Mouse (Mus musculus) brain, embryonic 18.5 days (tissue): ENCODE results near the gene Pik3c2b.
"Not testable (repeated sequence)": the region's sequence is repeated elsewhere in the genome, so short reads cannot be mapped to it uniquely, and the experiment has no call there.

ENCODE experiments used
- DNase-seq: peaks from one replicate; pipeline ENCODE4 v3.0.0-alpha.2; 2012; ENCODE audit warnings: low read depth, low spot score

The Pik3c2b gene

DNA sequence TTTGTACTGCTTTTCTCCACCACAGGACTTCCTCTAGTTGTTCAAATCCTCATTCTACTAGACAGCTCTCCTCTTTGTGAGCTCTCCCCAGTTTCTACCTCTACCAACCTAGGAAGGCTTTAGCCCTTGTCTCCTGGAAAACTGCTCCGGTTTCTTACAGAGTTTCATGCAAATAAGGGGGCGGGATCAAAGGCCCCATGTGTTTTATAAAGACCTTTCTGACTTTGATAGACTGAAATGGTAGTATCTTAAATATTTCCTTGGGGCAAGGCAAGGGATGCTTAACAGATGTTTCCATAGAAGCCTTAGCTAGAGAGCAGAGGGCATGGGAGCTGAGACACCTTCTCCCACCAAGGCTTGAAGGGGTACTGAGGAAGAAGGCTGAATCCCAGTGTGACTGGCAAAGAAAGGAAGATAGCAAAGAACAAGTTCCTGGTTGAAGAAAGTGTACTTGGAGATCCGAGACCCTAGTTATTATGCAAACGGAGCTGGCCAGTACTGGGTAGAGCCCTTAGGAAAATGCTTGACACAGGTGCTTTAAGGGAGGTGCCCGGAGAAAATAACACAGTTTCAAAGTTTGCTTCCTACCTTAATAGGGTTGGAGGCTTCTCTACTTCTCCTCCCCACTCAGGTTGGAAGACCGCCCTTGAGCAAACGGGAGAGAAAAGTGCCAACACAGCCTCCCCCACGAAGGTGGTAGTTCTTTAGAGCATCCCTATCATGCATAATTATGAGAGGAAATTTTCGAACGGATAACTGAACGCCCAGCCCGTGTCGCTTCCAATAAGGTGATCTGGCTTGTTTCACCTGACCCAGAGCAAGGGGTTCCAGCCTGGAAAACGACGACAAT, at the start of gene Pik3c2b:
Gene Pik3c2b (plus strand): TSS at position 657 of the 850 bp plus-strand sequence.
- DNase-seq = no peak

DNA sequence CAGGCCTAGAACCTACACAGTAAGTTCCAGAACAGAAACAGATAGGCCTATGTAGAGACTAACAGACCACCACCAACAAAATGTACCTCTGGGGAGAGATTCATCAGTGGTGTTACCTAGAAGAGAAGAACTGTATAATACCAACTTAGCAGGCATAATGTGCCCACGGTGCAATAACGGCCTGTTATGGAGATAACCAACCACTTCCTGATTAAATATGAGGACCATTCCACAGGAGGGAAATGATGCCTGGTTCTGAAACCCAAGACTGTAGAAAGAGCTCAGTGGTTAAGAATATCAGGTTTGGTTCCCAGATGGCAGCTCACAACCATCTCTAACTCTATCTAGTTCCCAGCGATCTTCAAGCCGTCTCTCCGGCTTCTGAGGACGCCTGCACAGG, 45.1 kb upstream of the Pik3c2b start:
- no peak for DNase-seq

DNA sequence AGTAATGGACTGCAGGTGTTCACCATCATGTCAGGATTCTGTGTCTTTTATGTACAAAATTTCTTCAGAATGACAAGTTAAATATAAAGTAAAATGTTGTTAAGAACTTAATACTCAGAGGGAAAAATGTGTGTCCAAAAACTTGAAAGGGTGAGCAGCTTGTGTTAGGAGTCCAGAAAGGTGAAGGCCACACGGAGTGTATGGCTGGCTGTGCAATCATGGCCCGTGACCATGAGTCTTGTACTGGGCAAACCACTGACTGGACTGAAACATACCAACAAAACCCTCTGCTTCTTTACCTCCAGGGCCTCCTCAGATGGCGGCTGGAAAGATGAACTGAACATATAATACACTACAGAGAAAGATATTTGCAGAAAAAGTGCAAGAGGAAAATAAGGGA, 38.9 kb upstream of the Pik3c2b start:
- DNase-seq = no peak

DNA sequence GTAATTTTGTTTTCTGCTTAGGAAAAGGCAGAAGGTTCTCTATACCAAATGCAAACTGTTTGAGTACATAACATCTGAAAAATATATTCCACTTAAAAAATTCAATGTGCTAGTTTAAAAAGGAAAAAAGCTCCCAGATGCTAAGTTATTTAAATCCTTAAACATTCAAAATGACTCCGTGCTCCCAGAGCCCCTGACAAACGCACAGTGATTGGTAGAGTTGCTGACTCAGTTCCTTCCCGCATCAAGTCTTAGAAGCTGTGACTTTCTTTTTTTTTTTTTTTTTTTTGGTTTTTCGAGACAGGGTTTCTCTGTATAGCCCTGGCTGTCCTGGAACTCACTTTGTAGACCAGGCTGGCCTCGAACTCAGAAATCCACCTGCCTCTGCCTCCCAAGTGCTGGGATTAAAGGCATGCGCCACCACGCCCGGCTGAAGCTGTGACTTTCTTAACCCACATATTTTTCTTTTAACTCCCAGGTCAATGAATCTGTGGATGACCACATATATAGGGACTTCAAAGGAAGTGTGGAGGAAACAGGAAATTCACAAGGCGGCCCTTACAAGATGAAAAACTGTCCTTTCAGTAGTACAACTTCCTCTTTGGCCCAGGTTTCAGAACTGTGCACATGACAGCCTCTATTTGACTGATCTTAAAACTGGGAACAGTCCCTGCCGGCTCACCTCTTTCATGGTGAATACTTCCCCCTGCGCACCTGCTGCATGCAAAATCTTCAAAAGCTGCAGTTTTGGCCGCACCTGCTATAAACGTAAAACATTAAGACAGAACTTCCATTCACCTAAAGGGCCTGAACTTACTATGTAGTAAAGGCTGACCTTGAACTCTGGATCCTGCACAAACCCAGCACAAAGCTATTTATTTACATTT, 33.3 kb upstream of the Pik3c2b start:
- no peak for DNase-seq

DNA sequence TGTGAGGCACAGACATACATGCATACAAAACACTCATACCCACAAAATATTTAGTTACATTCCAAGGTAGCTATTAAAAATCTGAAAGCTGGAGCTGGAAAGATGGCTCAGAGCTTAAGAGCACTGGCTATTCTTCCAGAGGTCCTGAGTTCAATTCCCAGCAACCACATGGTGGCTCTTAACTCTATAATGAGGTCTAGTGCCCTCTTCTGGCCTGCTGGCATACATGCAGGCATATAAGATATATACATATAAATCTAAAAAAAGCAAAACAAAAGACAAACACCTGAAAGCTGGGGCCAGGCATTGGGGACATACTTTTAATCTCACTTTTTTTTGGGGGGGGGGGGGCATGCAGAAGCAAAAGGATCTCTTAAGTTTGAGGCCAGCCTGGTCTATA, 32.1 kb upstream of the Pik3c2b start:
- DNase-seq = no peak

DNA sequence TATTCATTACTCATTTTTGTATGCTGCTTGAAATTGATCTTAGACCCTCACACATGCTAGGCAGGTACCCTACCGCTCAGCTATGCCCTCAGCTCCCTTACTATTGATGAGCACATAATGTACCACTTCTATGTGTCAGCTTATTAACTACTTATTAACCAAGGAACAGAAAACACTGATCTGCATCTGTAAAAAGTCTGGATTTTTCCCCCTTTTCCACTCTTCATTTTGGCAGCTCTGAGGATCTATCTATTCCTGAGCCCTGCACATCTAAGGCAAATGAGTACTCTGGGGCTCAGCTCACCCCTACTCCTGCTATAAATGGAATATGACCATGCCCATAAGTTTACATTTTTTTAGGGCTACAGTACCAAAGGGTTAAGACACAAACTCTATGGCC, 31.3 kb upstream of the Pik3c2b start:
- DNase-seq = no peak

DNA sequence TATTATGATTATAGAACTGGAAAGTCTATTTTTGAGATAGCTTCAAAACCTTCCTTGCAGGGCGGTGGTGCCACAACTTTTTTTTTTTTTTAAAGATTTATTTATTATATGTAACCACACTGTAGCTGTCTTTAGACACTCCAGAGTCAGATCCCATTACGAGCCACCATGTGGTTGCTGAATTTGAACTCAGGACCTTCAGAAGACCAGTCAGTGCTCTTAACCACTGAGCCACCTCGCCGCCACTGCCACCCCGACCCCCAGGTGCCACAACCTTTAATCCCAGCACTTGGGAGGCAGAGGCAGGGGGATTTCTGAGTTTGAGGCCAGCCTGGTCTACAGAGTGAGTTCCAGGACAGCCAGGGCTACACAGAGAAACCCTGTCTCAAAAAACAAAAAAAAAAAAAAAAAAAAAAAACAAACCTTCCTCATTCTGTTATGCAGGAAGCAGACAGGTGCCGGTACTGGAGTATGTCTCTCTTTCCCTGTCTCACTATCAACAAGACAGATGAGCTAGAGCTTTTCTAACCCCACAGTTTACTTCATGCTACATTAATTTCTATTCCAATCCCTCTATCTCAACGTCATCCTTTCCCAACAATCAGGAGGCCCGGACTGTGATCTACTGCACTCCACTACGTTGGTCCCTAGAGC, 28.6 kb upstream of the Pik3c2b start:
- DNase-seq = no peak

DNA sequence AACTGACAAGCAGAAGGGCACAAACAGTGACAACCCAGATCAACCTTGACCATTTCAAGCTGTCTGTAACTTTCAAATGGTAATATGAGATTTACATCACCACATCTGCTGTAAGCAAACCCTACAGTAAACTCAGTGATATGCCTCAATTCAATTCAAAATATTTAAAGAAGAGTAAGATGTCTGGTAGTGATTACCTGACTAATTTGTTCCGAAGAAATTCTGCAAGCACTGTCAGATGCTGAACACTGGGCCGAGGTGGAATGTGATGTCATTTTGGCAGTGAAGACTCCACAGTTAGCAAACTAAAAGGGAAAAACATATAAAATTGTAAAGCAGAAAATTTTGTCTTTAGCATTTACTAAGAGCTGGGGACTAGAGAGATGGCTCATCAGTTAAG, 26.9 kb upstream of the Pik3c2b start:
- DNase-seq = no peak

DNA sequence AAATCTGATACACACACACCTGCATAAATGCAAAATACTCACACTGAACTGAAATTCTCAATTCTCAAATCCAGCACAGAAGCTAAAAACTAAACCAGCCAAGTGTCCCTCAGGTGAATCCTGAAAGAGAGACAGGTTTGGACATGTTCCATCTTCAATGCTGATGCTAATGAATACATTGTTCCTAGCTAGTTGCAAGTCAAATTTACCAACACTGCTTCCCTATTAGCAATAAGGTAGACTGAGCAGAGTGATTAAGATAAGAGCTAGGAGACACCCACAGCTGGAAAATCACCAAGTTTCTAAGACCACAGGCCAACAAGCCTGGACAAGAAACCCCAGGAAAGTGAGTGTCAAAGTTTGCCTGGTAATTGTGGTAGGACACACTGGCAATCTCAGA, 26.2 kb upstream of the Pik3c2b start:
- DNase-seq = no peak

DNA sequence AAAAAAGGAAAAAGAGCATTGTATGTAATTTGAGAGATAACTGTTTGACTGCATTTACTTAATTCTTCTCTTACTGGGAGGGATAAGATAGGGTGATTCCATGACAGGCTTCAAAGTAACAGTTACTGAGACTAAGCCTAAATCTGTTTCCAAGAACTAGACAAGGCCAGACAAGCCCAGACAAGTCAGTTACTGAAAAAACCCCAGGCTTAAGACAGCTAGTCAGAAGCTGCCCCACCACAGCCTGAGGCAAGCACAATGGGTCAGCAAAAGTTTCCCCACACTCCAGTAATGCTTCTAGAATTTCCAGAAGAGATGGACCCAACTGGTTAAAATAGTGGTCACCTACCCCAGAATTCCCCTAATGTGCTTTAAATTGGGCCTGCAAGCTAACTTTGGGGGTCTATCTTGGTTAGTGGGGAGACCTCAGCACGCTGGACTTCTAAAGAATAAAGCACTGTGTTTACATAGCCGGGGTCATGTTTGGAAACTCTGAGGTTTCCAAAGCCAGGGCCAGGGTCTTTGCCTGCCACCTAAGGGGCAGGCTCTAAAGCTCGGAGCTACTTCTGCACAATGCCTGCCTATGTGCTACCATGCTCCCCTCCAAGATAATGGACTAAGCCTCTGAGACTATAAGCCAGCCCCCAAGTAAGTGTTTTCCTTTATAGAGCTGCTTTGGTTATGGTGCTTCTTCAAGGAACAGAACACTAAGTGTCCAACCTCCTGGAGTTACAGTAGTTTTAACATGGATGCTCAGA, 25.2 kb upstream of the Pik3c2b start:
- DNase-seq = no peak

DNA sequence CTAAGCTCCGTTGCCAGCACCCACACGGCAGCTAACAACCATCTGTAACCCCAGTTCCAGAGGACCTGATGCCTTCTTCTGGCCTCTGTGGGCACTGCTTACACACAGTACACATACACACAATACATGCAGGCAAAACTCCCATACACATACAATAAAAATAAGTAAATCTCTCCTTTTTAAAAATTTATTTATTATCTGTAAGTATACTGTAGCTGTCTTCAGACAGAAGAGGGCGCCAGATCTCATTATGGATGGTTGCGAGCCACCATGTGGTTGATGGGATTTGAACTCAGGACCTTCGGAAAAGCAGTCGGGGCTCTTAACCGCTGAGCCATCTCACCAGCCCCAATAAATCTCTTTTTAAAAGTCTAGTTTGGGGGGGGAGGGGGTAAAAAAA, 24.1 kb upstream of the Pik3c2b start:
- no peak for DNase-seq

DNA sequence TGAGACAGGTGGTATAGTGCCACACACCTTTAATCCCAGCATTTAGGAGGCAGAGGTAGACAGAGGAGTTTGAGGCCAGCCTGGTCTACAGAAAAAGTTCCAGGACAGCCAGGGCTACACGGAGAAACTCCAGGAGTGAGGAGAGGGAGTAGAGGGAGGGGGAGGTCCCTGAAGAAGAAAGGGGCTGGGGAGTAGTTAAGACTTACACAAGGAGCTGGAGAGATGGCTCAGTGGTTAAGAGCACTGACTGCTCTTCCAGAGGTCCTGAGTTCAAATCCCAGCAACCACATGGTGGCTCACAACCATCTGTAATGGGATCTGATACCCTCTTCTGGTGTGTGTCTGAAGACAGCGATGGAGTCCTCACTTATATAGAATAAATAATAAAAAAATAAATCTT, 23.5 kb upstream of the Pik3c2b start:
- DNase-seq = not testable (repeated sequence)

DNA sequence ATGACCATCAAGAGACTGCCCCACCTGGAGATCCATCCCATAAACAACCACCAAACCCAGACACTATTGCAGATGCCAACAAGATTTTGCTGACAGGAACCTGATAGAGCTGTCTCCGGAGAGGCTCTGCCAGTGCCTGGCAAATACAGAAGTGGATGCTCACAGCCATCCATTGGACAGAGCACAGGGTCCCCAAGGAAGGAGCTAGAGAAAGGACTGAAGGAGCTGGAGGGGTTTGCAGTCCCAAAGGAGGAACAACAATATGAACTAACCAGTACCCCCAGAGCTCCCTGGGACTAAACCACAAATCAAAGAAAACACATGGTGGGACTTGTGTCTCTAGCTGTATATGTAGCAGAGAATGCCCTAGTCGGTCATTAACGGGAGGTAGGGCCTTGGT, 21.7 kb upstream of the Pik3c2b start:
- not testable (repeated sequence) for DNase-seq

DNA sequence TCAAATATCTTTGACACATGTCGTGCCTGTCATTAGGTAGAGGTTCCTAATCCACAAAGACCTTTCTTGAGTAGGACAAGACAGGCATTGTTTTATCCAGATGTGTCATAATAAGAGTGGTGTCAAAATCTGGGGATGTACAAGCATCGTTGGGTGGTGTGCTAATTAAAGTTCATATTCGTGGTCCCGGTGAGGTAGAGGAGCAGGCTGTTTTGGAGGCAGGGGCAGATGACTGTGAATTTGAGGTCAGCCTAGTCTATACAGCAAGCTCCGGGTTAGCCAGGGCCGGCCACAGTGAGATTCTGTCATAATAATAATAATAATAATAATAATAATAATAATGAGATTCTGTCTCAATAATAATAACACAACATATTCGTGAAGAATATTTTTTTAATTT, 21.0 kb upstream of the Pik3c2b start:
- DNase-seq = no peak

DNA sequence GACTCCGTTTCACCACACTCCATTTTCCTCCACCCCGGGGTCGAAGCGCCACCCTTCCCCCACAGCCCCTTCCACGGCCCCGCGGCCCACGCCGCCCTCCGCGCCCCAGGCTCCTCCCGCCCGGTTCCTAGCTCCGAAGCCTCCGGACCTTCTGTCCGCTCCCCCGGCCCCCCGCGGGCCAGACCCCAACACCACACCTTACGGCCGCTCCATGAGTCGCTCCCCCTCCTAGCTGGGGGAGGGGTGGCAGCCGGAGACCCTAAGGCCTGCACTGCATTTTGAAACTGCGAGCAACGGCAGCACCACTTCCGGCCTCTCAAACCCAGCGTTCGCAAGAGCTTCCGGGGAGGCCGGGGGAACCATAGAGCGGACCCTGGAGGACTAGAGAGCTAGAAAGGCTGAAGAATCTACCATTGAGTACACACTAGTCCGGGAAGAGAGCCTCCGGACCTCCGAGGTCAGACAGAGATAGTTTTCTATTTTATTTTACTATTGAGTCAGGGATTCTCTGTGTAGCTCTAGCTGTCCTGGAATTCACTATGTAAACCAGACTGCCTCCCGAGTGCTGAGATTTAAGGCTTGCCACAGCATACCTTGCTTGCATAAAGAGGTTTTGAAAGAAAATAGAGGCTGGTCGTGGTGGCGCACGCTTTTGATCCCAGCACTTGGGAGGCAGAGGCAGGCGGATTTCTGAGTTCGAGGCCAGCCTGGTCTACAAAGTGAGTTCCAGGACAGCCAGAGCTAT, 20.2 kb upstream of the Pik3c2b start:
- DNase-seq = peak; percentile 91

DNA sequence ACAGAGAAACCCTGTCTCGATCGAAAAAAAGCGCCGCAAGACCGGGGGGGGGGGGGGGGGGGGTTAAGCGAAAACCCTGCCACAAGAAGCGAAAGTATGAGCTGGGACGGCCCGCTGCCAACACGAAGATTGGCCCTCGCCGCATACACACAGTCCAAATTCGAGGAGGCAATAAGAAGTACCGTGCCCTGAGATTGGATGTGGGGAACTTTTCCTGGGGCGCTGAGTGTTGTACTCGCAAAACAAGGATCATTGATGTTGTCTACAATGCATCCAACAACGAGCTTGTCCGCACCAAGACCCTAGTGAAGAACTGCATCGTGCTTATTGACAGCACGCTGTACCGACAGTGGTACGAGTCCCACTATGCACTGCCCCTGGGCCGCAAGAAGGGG, 19.7 kb upstream of the Pik3c2b start:
- DNase-seq = not testable (repeated sequence)

DNA sequence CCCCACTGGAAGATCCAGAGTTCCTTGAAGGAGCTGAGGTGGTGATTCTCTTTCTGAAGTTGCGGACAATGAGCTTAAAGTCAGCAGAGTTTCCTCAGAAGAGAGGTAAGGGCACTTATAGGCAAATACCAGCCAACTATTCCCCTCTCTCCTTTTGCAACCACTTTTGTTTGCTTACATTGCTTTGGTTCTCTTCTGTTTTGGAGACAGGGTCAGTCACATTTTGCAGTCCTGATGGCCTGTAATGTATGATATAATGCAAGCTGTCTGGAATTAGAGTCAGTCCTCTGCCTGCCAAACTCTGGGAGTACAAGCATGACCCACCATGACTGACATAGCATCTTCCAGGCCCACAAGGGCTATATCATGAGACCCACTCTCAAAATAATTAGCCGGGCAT, 18.3 kb upstream of the Pik3c2b start:
- no peak for DNase-seq

DNA sequence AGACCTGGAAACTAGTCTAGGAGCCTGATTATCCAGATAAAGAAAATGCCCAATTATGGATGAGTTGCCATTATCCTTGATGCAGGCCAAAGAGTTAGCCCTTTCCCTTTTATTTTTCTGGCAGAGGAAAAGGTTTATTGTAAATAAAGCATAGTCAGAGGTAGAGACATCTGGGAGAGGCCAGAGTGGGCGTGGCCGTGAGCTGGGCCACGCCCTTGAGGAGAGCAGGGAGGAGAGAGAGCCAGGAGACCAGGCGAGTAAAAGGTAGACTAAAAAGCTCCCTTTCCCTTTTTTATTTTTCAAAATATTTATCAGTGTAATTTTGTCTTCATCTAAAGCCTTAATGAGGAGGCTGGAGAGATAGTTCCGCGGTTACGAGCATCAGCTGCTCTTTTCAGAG, 17.5 kb upstream of the Pik3c2b start:
- DNase-seq = no peak

DNA sequence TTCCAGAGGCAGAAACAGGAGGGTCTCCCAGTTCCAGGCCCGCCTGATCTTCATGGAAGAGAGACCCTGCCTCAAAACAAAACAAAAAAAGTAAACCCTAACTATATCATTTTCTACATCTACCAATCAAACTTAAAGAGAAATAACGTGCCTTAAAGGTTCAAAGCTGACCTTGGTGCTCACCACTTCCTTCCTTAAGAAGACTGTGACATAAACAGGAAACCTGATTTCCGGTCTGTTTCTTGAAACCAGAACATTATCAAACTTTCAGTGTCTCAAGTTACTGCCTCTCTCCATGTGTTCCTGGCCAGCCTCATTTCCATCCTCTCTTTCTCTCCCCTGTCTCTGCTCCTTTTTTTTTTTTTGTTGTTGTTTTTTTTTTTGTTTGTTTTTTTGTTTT, 15.7 kb upstream of the Pik3c2b start:
- DNase-seq = no peak

DNA sequence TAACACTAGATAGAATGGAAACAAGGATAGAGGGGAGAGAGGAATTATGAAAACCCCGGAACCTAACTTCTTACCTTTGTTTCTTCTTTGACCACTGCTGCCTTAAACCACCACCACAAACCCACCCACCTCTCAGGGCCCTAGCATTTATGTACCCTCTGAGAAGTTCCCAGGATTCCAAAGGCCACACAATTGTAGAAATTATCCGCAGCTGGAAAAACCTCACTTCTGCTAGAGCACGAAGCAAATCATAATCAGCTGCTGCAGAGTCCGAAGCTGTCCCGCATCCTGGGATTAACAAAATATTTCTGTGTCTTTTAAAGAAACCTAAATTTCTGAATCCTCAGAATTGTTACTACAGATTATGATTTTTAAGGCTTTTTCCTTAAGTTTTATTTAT, 15.0 kb upstream of the Pik3c2b start, which contains the start of gene Mdm4:
Gene Mdm4 (minus strand): TSS at position 101 of the 400 bp plus-strand sequence.
- DNase-seq = no peak

DNA sequence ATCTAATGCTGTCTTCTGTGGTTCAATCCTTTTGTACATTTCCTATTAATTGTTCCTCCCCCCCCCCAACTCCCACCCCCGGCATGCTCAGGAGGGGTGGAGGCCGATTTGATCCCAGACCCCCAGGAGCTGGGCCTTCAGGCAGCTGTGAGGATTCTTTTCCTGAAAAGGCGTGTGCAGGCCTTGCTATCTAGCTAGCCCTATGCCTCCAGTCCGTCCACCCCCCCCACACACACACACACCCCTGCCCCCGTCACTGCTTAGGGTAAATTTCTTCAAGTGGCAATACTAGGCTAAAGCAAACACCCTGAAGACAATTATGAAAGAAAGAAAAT, 12.5 kb upstream of the Pik3c2b start:
- no peak for DNase-seq
